Mouse (Mus musculus): ENCODE measurements around the gene Prrc2a. TPM values are rescaled to one million over a fixed set of nuclear protein-coding genes. Genes with fewer than 3 reads are reported as not detected.
A peak's percentile ranks its signal among the peaks of the same experiment; 100 is the strongest.

The Prrc2a gene
- polyA plus RNA-seq, 1 experiment from 2014 or later, result 244 TPM

GRCm38 (mm10) chr17:35187345-35187744 lies 22.6 kb upstream of the Prrc2a start:
- H3K9me3 ChIP-seq, result no peaks in the 10 kb centered on the region
- H3K4me1 ChIP-seq, result peaks cover 9% of the 10 kb centered on the region
- no peaks in the 10 kb centered on the region for H3K27me3 ChIP-seq
- H3K4me3 ChIP-seq, result no peak overlapping the region
- no peaks in the 10 kb centered on the region for H3K36me3 ChIP-seq
- no peak overlapping the region for H3K9ac ChIP-seq
- ATAC-seq (ENCODE audit: insufficient number of reproducible peaks, insufficient read depth, low FRiP score, low TSS enrichment, low read depth), result no peak
- no peak overlapping the region for H3K4me2 ChIP-seq
- peak overlapping the region; percentile 7; the same call in 1 of the 2 replicates for H3K27ac ChIP-seq
- WGBS, result 70% methylated on average over 4 of the region's 4 CpGs

- no peak; the same call in 1 of the 2 replicates for ATAC-seq (ENCODE audit: insufficient number of reproducible peaks, insufficient read depth, low FRiP score, low TSS enrichment, low read depth)
Observed at GRCm38 (mm10) chr17:35186681-35187080, 22.0 kb upstream of the Prrc2a start.

GRCm38 (mm10) chr17:35185639-35186611 lies 21.2 kb upstream of the Prrc2a start:
- H3K27ac ChIP-seq, result peak overlapping the region; percentile 84
- H3K9ac ChIP-seq, result peak overlapping the region; percentile 49; the same call in 1 of the 2 replicates
- H3K27me3 ChIP-seq, result no peaks in the 10 kb centered on the region
- H3K36me3 ChIP-seq, result no peaks in the 10 kb centered on the region
- peak overlapping the region; percentile 60 for H3K4me2 ChIP-seq
- peaks cover 9% of the 10 kb centered on the region for H3K4me1 ChIP-seq
- ATAC-seq (ENCODE audit: insufficient number of reproducible peaks, insufficient read depth, low FRiP score, low TSS enrichment, low read depth), result peak; percentile 49; the same call in 1 of the 2 replicates
- 3% methylated on average over 18 of the region's 18 CpGs for whole genome bisulfite sequencing
- peak overlapping the region; percentile 44 for H3K4me3 ChIP-seq
- H3K9me3 ChIP-seq, result no peaks in the 10 kb centered on the region

More at GRCm38 (mm10) chr17:35186681-35187080, 22.0 kb upstream of the Prrc2a start:
- Histone ChIP-seq H3K27me3 (no peaks in the 10 kb centered on the region), H3K27ac (peak overlapping the region; percentile 84), H3K4me3 (peak overlapping the region; percentile 44), H3K4me2 (peak overlapping the region; percentile 60), H3K9me3 (no peaks in the 10 kb centered on the region), H3K36me3 (no peaks in the 10 kb centered on the region), H3K4me1 (peaks cover 9% of the 10 kb centered on the region), H3K9ac (no peak overlapping the region)
- under 1% methylated on average over 4 of the region's 4 CpGs for WGBS

GRCm38 (mm10) chr17:35180093-35180492 lies 15.4 kb upstream of the Prrc2a start:
- Histone ChIP-seq H3K27me3 (no peaks in the 10 kb centered on the region), H3K4me1 (no peaks in the 10 kb centered on the region), H3K4me3 (no peak overlapping the region), H3K9ac (no peak overlapping the region), H3K4me2 (no peak overlapping the region), H3K36me3 (no peaks in the 10 kb centered on the region), H3K9me3 (no peaks in the 10 kb centered on the region), H3K27ac (no peak overlapping the region)
- 83% methylated on average over 5 of the region's 5 CpGs for WGBS
- no peak for ATAC-seq (ENCODE audit: insufficient number of reproducible peaks, insufficient read depth, low FRiP score, low TSS enrichment, low read depth)

DNA sequence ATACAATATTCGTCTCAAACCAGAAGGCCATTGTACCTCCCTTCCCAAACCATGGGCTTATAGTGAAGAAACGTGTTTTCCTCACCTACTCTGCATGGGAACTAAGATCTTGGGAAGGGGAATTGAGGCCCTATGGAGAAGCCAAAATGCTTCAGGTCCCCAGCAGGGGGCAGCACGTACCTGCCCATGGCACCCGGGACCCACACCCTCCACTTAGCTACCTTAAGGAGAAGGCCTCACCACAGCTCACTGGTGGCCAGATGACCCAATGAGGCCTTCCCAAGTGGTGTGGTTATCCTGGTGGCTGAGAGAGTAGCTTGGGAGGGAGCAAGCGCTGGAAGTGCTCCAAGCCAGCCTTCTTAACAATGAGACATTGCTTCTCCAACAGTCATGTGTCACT lies 13.8 kb upstream of the Prrc2a start:
- Histone ChIP-seq H3K4me3 (no peak overlapping the region), H3K9ac (no peak overlapping the region), H3K27me3 (no peaks in the 10 kb centered on the region), H3K4me1 (peaks cover 9% of the 10 kb centered on the region), H3K27ac (no peak overlapping the region), H3K36me3 (no peaks in the 10 kb centered on the region), H3K9me3 (no peaks in the 10 kb centered on the region), H3K4me2 (no peak overlapping the region)
- 0 out of 2 replicates have a peak, but pooled peaks have one; percentile 35 for ATAC-seq (ENCODE audit: insufficient number of reproducible peaks, insufficient read depth, low FRiP score, low TSS enrichment, low read depth)
- 10% methylated on average over 5 of the region's 5 CpGs for WGBS

GRCm38 (mm10) chr17:35175968-35176367 lies 11.3 kb upstream of the Prrc2a start, which contains the start of gene Aif1:
Gene Aif1 (minus strand): TSS chr17:35176068.
- ATAC-seq (ENCODE audit: insufficient number of reproducible peaks, insufficient read depth, low FRiP score, low TSS enrichment, low read depth), result no peak
- peaks cover 15% of the 10 kb centered on the region for H3K4me1 ChIP-seq
- no peak within 1 kb of the TSS for H3K4me2 ChIP-seq
- H3K4me3 ChIP-seq, result no peak within 1 kb of the TSS
- WGBS, result 44% methylated on average over 2 of the region's 2 CpGs
- no peaks in the 10 kb centered on the region for H3K9me3 ChIP-seq
- H3K36me3 ChIP-seq, result no peaks in the 10 kb centered on the region
- H3K9ac ChIP-seq, result no peak within 1 kb of the TSS
- H3K27me3 ChIP-seq, result no peaks in the 10 kb centered on the region
- no peak within 1 kb of the TSS for H3K27ac ChIP-seq

- H3K4me3 ChIP-seq, result no peak overlapping the region
- no peak overlapping the region for H3K4me2 ChIP-seq
- no peak overlapping the region for H3K9ac ChIP-seq
- H3K27me3 ChIP-seq, result no peaks in the 10 kb centered on the region
- H3K9me3 ChIP-seq, result no peaks in the 10 kb centered on the region
- H3K36me3 ChIP-seq, result no peaks in the 10 kb centered on the region
- no peak overlapping the region for H3K27ac ChIP-seq
- 58% methylated on average over 6 of the region's 6 CpGs for WGBS
- H3K4me1 ChIP-seq, result peaks cover 15% of the 10 kb centered on the region
- ATAC-seq (ENCODE audit: insufficient number of reproducible peaks, insufficient read depth, low FRiP score, low TSS enrichment, low read depth), result no peak
Observed at GRCm38 (mm10) chr17:35175382-35175781, 10.7 kb upstream of the Prrc2a start.

- Histone ChIP-seq H3K27me3 (no peaks in the 10 kb centered on the region), H3K9ac (0 out of 2 replicates have a peak overlapping the region, but pooled peaks have one; percentile 49), H3K4me3 (no peak overlapping the region), H3K4me1 (peaks cover 15% of the 10 kb centered on the region), H3K4me2 (no peak overlapping the region), H3K9me3 (no peaks in the 10 kb centered on the region), H3K36me3 (no peaks in the 10 kb centered on the region), H3K27ac (peak overlapping the region; percentile 39)
- no peak for ATAC-seq (ENCODE audit: insufficient number of reproducible peaks, insufficient read depth, low FRiP score, low TSS enrichment, low read depth)
- 48% methylated on average over 8 of the region's 8 CpGs for WGBS
Observed at GRCm38 (mm10) chr17:35174201-35174977, 9.7 kb upstream of the Prrc2a start.

GRCm38 (mm10) chr17:35173329-35173728 lies 8.6 kb upstream of the Prrc2a start:
- WGBS, result 61% methylated on average over 3 of the region's 3 CpGs
- Histone ChIP-seq H3K9me3 (no peaks in the 10 kb centered on the region), H3K4me2 (no peak overlapping the region), H3K4me3 (no peak overlapping the region), H3K27me3 (no peaks in the 10 kb centered on the region), H3K36me3 (no peaks in the 10 kb centered on the region), H3K4me1 (peaks cover 15% of the 10 kb centered on the region), H3K9ac (no peak overlapping the region), H3K27ac (peak overlapping the region; percentile 39; the same call in 1 of the 2 replicates)
- ATAC-seq (ENCODE audit: insufficient number of reproducible peaks, insufficient read depth, low FRiP score, low TSS enrichment, low read depth), result no peak

GRCm38 (mm10) chr17:35172445-35173234 lies 7.9 kb upstream of the Prrc2a start:
- no peaks in the 10 kb centered on the region for H3K36me3 ChIP-seq
- H3K27ac ChIP-seq, result peak overlapping the region; percentile 39; the same call in 1 of the 2 replicates
- no peak overlapping the region for H3K9ac ChIP-seq
- no peak overlapping the region for H3K4me2 ChIP-seq
- H3K4me1 ChIP-seq, result peaks cover 15% of the 10 kb centered on the region
- 0 out of 2 replicates have a peak, but pooled peaks have one; percentile 22 for ATAC-seq (ENCODE audit: insufficient number of reproducible peaks, insufficient read depth, low FRiP score, low TSS enrichment, low read depth)
- H3K27me3 ChIP-seq, result no peaks in the 10 kb centered on the region
- no peak overlapping the region for H3K4me3 ChIP-seq
- WGBS, result 60% methylated on average over 11 of the region's 11 CpGs
- H3K9me3 ChIP-seq, result no peaks in the 10 kb centered on the region
